Mouse (Mus musculus) neural tube, embryonic 11.5 days (tissue): ENCODE measurements around the gene Csrp3. TPM values are rescaled to one million over a fixed set of nuclear protein-coding genes. Genes with fewer than 3 reads are reported as not detected.

Source experiments
- ATAC-seq: fragments of 200-750 bp; cut with Nextera tagmentation; 2 replicates; pipeline ENCODE4 v1.8.0; 2017; ENCODE audit warnings: moderate number of reproducible peaks, mild to moderate bottlenecking, moderate TSS enrichment, moderate library complexity; ENCODE audit not compliant: insufficient read depth, low FRiP score, low TSS enrichment
- DNase-seq: peaks from one replicate; pipeline ENCODE4 v3.0.0-alpha.2; 2015; ENCODE audit warnings: low spot score
- H3K27ac ChIP-seq: fragments of 300-500 bp; sonication (generic); 2 replicates; pipeline ENCODE4 v1.5.1; 2014; ENCODE audit warnings: low read depth, mild to moderate bottlenecking, low read length
- H3K27me3 ChIP-seq: fragments of 300-500 bp; sonication (generic); 2 replicates; pipeline ENCODE4 v1.6.1; 2014; ENCODE audit warnings: mild to moderate bottlenecking, low read length, mixed read lengths; ENCODE audit not compliant: control insufficient read depth, insufficient read depth
- H3K36me3 ChIP-seq: fragments of 300-500 bp; sonication (generic); 2 replicates; pipeline ENCODE4 v1.6.1; 2014; ENCODE audit warnings: mild to moderate bottlenecking, low read length, moderate library complexity, mixed read lengths; ENCODE audit not compliant: control insufficient read depth, insufficient read depth
- H3K4me1 ChIP-seq: fragments of 300-500 bp; sonication (generic); 2 replicates; pipeline ENCODE4 v1.6.1; 2014; ENCODE audit warnings: low read length, mixed read lengths; ENCODE audit not compliant: control insufficient read depth, insufficient read depth
- H3K4me2 ChIP-seq: fragments of 300-500 bp; sonication (generic); 2 replicates; pipeline ENCODE4 v1.6.1; 2014; ENCODE audit warnings: low read depth, mild to moderate bottlenecking, moderate library complexity
- H3K4me3 ChIP-seq: fragments of 300-500 bp; sonication (generic); 2 replicates; pipeline ENCODE4 v1.5.1; 2014; ENCODE audit warnings: low read depth, low read length
- H3K9ac ChIP-seq: fragments of 300-500 bp; sonication (generic); 2 replicates; pipeline ENCODE4 v1.6.1; 2014; ENCODE audit warnings: mild to moderate bottlenecking, low read length
- H3K9me3 ChIP-seq: fragments of 300-500 bp; sonication (generic); 2 replicates; pipeline ENCODE4 v1.6.1; 2016; ENCODE audit warnings: low read length; ENCODE audit not compliant: control insufficient read depth
- WGBS: fragments of 180-500 bp; shearing (Covaris S2); extraction: QIAGEN DNeasy Blood & Tissue Kit; methylation state at CpG from one replicate; pipeline ENCODE4 v1.1.7; 2014; 5-methylcytosine and 5-hydroxymethylcytosine counted together
- polyA plus RNA-seq: library from polyadenylated mRNA; unstranded; fragments of >200 nt; fragmentation: Nextera tagmentation; extraction: Ambion mirVana; gene quantifications from 2 replicates; pipeline ENCODE4 v1.2.1, GENCODE M21; 2014

Gene Csrp3
- polyA plus RNA-seq, 1 experiment from 2014 or later: 2.4 TPM

GRCm38 (mm10) chr7:48859362-48859761 lies 11.5 kb upstream of the Csrp3 start:
- Histone ChIP-seq H3K9ac (no peak overlapping the region), H3K27me3 (no peaks in the 10 kb centered on the region), H3K4me3 (no peak overlapping the region), H3K9me3 (no peaks in the 10 kb centered on the region), H3K27ac (no peak overlapping the region), H3K4me2 (no peak overlapping the region), H3K4me1 (no peaks in the 10 kb centered on the region), H3K36me3 (no peaks in the 10 kb centered on the region)
- ATAC-seq (no peak), DNase-seq (no peak)
- WGBS: 95% methylated on average over 4 of the region's 4 CpGs

DNA sequence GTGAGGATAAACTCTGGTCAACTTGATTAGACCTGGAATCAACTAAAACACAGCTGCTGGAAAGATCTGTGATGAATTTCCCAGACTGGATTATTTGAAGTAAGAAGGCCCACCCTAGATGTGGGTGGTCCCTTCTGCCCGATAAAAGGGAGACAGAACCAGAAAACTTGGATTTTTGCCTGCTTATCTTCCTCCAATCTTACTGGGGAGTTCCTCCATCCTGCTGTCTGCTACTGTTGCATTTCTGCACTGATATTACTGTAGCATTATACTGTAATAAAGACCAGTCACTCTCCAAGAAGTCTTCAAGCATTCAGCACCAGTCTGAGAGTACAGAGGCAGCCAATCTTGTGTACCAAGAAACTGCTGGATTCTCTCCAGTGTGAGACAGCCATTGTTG lies 10.4 kb upstream of the Csrp3 start:
- Histone ChIP-seq H3K4me2 (no peak overlapping the region), H3K9ac (no peak overlapping the region), H3K9me3 (no peaks in the 10 kb centered on the region), H3K4me3 (no peak overlapping the region), H3K4me1 (no peaks in the 10 kb centered on the region), H3K36me3 (no peaks in the 10 kb centered on the region), H3K27me3 (no peaks in the 10 kb centered on the region), H3K27ac (no peak overlapping the region)
- DNase-seq (no peak), ATAC-seq (no peak)
- WGBS: 96% methylated on average over 1 of the region's 1 CpGs

DNA sequence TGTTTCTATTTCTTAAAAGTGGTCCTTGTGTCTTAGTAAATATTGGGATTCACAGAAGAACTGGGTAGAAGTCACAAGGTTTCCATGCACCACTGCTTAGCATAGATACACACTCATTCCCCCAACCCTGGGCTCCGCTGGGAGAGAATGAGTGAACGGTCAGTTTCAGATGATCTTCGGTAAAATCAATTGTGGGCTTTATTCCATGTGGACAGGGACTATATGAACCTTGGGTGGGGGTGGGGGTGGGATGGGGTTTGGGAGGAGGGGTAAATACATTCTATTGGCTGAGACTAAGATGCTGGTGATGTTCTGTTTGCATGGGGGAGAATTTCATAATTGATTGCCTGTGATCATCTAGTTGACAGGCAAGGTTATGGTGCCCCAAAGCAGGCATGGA lies 7.6 kb upstream of the Csrp3 start:
- no peak overlapping the region for H3K4me2 ChIP-seq
- no peak overlapping the region for H3K9ac ChIP-seq
- no peak overlapping the region for H3K4me3 ChIP-seq
- 94% methylated on average over 3 of the region's 3 CpGs for WGBS
- H3K36me3 ChIP-seq: no peaks in the 10 kb centered on the region
- ATAC-seq (no peak), DNase-seq (no peak)
- no peaks in the 10 kb centered on the region for H3K9me3 ChIP-seq
- H3K27me3 ChIP-seq: no peaks in the 10 kb centered on the region
- no peaks in the 10 kb centered on the region for H3K4me1 ChIP-seq
- no peak overlapping the region for H3K27ac ChIP-seq

DNA sequence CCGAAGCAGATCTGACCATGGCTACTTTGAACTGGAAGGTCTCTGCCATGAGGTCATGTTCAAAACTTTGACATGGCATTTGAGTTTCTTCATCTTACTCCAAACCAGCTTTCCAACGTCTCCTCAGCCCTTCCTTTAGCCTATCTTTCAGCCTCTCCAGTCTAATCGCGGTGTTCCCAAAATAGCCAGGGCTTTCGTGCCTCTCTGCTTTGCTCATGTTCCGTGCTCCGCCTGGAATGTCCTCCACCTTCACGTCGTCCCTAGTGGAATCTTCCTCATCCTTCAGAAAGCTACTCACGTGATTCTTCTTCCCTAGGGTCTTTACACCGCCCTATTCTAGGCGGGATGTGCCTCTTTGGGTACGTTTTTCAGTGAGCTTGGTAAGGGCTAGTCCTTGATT lies 5.7 kb upstream of the Csrp3 start:
- H3K9me3 ChIP-seq: no peaks in the 10 kb centered on the region
- H3K9ac ChIP-seq: no peak overlapping the region
- DNase-seq: no peak
- no peaks in the 10 kb centered on the region for H3K4me1 ChIP-seq
- 85% methylated on average over 13 of the region's 13 CpGs for WGBS
- no peaks in the 10 kb centered on the region for H3K36me3 ChIP-seq
- H3K4me3 ChIP-seq: no peak overlapping the region
- no peak for ATAC-seq
- H3K27me3 ChIP-seq: no peaks in the 10 kb centered on the region
- H3K4me2 ChIP-seq: no peak overlapping the region
- no peak overlapping the region for H3K27ac ChIP-seq

- Histone ChIP-seq H3K27ac (no peak overlapping the region), H3K4me1 (no peaks in the 10 kb centered on the region), H3K27me3 (peaks cover 3% of the 10 kb centered on the region; the same call in 1 of the 2 replicates), H3K36me3 (no peaks in the 10 kb centered on the region), H3K4me2 (no peak overlapping the region), H3K9ac (no peak overlapping the region), H3K4me3 (no peak overlapping the region), H3K9me3 (no peaks in the 10 kb centered on the region)
- 77% methylated on average over 6 of the region's 6 CpGs for WGBS
- DNase-seq: no peak
- no peak for ATAC-seq
Observed at GRCm38 (mm10) chr7:48851529-48852104, 3.8 kb upstream of the Csrp3 start.

GRCm38 (mm10) chr7:48846755-48847154 lies 1.1 kb downstream of the Csrp3 start:
- no peak overlapping the region for H3K27ac ChIP-seq
- WGBS: 53% methylated on average over 6 of the region's 6 CpGs
- H3K4me3 ChIP-seq: no peak overlapping the region
- no peaks in the 10 kb centered on the region for H3K4me1 ChIP-seq
- H3K9ac ChIP-seq: no peak overlapping the region
- DNase-seq: no peak
- no peaks in the 10 kb centered on the region for H3K9me3 ChIP-seq
- ATAC-seq: no peak
- H3K27me3 ChIP-seq: peaks cover 20% of the 10 kb centered on the region
- no peak overlapping the region for H3K4me2 ChIP-seq
- H3K36me3 ChIP-seq: no peaks in the 10 kb centered on the region

DNA sequence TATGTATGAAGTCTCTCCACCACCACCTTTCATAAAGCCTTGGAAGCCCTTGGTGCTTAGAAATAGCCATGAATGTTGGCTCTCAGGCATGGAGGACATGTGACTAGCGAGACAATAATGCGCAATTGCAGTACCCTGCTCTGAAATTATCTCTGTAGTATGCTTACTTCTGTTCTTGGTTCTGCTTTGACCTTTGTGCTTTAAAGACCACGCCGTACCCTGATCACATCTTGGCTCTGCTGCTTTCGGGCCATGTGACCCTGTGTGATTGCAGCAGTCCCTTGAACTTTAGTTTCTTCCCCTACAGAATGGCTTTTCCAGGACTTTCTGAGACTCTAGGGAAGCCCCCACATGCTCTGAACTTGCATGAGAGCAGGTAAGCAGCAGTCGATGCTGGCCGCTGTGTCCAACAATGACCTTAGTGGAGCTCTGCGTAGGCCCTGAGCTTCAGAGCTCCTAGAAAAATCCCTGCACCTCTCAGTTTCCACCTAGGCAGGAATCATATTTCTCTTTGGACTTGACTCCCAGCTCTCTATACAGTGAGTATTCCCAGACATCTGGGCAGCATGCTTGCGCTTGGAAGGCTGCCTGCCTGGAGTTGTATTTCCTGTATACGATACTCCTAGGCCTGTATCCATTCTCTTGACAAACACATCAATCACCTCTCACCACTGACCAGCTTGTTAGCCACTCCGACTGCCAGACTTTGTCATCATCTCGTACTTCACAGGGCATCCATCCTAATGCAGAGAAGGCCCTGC lies 2.4 kb downstream of the Csrp3 start:
- no peak overlapping the region for H3K4me2 ChIP-seq
- no peaks in the 10 kb centered on the region for H3K9me3 ChIP-seq
- no peak overlapping the region for H3K4me3 ChIP-seq
- no peak overlapping the region for H3K9ac ChIP-seq
- 76% methylated on average over 12 of the region's 12 CpGs for WGBS
- H3K36me3 ChIP-seq: no peaks in the 10 kb centered on the region
- DNase-seq (no peak), ATAC-seq (no peak)
- no peaks in the 10 kb centered on the region for H3K4me1 ChIP-seq
- H3K27me3 ChIP-seq: peaks cover 27% of the 10 kb centered on the region
- H3K27ac ChIP-seq: no peak overlapping the region

GRCm38 (mm10) chr7:48843541-48843940 lies 4.3 kb downstream of the Csrp3 start:
- peaks cover 46% of the 10 kb centered on the region for H3K27me3 ChIP-seq
- no peaks in the 10 kb centered on the region for H3K36me3 ChIP-seq
- H3K4me1 ChIP-seq: no peaks in the 10 kb centered on the region
- no peaks in the 10 kb centered on the region for H3K9me3 ChIP-seq
- no peak overlapping the region for H3K9ac ChIP-seq
- no peak overlapping the region for H3K4me3 ChIP-seq
- DNase-seq (no peak), ATAC-seq (no peak)
- H3K4me2 ChIP-seq: no peak overlapping the region
- 87% methylated on average over 5 of the region's 5 CpGs for WGBS
- no peak overlapping the region for H3K27ac ChIP-seq

- H3K4me2 ChIP-seq: no peak overlapping the region
- no peak for DNase-seq
- WGBS: 79% methylated on average over 3 of the region's 3 CpGs
- peaks cover 55% of the 10 kb centered on the region for H3K27me3 ChIP-seq
- H3K9ac ChIP-seq: no peak overlapping the region
- H3K9me3 ChIP-seq: no peaks in the 10 kb centered on the region
- no peak overlapping the region for H3K27ac ChIP-seq
- H3K4me3 ChIP-seq: no peak overlapping the region
- ATAC-seq: no peak
- H3K36me3 ChIP-seq: no peaks in the 10 kb centered on the region
- no peaks in the 10 kb centered on the region for H3K4me1 ChIP-seq
Observed at GRCm38 (mm10) chr7:48842353-48842752, 5.5 kb downstream of the Csrp3 start.
